Mouse (Mus musculus) kidney, postnatal 14 days (tissue): ENCODE results near the gene Swap70.

ENCODE experiments used
- DNase-seq: peaks from one replicate; pipeline ENCODE4 v3.0.0; 2022; ENCODE audit warnings: mixed read lengths

Gene Swap70

GRCm38 (mm10) chr7:110307741-110308140 is 86.2 kb downstream of the Swap70 start:
- no peak for DNase-seq

GRCm38 (mm10) chr7:110309246-110309645 is 87.7 kb downstream of the Swap70 start:
- no peak for DNase-seq

GRCm38 (mm10) chr7:110313392-110314055 is 92.0 kb downstream of the Swap70 start:
- no peak for DNase-seq

GRCm38 (mm10) chr7:110314401-110314890 is 92.9 kb downstream of the Swap70 start:
- no peak for DNase-seq

- no peak for DNase-seq
These were observed 93.8 kb downstream of the Swap70 start for GRCm38 (mm10) chr7:110315352-110315751.

- no peak for DNase-seq
These were observed 95.9 kb downstream of the Swap70 start for GRCm38 (mm10) chr7:110317412-110317811.

- no peak for DNase-seq
These were observed 97.5 kb downstream of the Swap70 start for GRCm38 (mm10) chr7:110318971-110319519.

GRCm38 (mm10) chr7:110321106-110321505 is 99.6 kb downstream of the Swap70 start:
- no peak for DNase-seq

- no peak for DNase-seq
These were observed 103.3 kb downstream of the Swap70 start for GRCm38 (mm10) chr7:110324852-110325251.

- no peak for DNase-seq
These were observed 104.0 kb downstream of the Swap70 start for GRCm38 (mm10) chr7:110325381-110326110.
